Mouse (Mus musculus): ENCODE results near the gene Elf2.

- TF ChIP-seq POU5F1 (IDR thresholded peaks at IDR 0.05; ENCODE audit: borderline replicate concordance, low read length) (no peak), CTCF (conservative IDR thresholded peaks at IDR 0.05; ENCODE audit: low read length) (no peak)
These were observed 101.9 kb downstream of the Elf2 start for GRCm38 (mm10) chr3:51238515-51238914.

Data from E14TG2a.4 (cell line).